Mouse (Mus musculus): ENCODE results near the gene Hoxd3.

Gene Hoxd3

DNA sequence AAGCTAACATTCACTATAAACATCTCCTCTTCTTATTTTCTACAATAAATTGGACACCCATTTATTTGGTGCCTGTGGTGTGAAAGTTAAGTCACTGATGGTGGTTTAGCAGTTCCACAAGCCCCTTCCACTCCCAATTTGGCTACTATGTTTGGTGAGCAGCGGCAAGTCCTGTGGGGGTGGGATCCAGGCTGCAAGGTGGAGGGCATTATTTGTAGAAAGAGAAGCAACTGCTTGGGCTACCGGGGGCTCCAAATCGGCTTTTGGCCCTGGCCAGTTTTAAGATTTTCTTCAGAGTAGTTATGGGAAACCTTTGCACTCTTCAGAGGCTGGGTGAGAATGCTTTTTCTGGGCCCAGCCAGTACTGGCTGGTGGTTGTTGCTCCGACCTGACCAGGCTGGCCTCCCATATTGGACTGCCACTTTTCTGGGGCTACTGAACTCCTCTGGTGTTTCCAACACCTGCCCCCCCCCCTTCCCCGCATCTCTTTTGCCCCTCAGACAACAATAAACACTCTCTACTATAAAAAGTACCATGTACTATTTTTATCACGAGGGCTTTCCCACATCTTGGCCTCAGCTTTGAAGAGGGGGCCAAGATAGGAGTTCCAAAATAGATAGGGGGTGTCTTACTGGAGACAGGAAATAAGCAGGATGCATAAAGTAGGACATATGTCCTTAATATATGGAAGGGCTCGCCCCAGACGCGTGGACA is 20.2 kb downstream of the Hoxd3 start:
- no peak for DNase-seq

DNA sequence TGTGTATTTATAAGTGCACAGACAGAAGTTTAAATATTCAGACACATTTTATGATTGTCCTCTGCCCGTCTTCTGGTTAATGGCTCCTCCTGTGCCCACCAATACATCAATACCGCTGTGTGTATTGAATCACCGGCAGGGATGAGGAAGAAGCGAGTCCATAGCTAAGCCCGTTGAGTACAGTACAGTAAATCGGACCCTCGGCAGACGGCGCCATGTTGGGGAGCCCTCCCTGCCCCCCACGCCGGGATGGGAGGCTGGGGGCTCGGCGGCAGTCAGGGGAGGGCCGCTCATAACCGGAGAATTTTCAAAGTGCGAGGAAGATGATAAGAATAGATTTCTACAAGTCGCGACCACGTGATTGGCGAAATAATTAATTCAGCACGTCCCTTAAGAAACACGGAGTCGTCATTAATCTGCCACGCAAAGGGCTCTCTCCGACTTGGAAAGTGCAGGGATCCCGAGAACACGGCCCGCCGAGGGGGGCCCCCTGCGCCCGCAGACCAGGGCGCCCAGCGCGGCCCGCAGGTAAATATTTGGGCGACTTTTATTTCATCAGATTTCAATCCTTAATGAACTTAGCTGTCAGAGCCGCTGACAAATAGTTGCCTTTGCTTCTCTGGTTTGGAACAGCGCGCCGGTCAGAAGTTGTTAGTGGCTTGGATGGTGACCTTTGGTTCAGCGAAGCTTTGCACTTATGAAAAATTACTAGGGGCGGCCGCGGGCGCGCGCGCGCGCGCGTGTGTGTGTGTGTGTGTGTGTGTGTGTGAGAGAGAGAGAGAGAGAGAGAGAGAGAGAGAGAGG is 21.0 kb downstream of the Hoxd3 start:
- no peak for DNase-seq

DNA sequence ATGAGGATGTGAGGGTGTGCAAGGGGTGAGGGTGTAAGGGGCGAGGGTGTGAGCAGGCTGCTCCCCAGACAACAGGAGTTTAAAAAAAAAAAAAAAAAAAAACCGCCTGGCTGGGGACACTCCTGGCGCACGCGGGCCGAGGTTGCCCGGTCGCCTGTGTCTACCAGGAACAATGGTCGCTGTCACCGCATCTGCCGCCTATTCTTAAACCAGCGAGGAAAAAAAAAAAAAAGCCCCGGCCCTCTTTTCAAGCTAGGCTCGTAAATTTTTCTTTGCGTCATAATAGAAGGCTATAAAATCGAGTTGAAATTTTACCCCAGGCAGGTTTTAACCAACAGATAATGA is 21.6 kb downstream of the Hoxd3 start:
- no peak for DNase-seq

DNA sequence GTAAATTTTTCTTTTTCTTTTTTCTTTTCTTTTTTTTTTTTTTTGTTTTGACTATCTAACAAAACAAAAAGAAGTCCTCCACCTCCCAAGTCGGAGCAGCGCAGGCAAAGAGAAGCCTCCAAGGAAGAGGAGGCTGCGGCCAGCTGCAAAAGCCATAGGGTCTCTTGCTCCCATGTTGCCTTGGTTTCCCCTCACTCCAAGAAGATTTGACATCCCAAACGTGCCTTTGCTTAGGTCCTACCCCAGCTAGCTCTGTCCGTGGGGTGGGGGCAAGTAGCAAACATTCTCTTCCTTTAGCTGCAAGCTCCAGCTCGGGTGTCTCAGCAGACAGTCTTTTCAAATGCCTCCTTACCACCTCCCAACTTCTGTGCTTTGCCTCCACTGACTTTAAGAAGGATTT is 22.0 kb downstream of the Hoxd3 start:
- DNase-seq = no peak

DNA sequence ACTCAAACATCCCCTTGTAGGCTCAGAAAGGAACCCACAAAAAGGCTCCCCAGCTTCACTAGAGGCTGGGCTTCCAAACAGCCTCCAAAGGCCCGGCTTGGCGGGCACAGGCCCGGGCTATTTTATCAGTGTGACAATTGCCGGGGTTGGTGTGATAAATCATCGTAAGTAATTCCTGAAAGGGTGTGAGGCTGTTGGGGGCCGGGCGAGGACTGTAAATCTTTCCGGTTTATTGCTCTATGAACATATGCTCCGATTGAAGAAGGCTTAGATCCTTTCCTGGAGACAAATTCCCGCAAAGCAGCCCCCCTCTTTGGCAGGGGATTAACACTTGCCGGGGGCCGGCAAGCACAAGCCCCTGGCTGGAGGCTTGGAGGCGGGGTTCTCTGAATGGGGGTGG is 22.7 kb downstream of the Hoxd3 start:
- DNase-seq = no peak

DNA sequence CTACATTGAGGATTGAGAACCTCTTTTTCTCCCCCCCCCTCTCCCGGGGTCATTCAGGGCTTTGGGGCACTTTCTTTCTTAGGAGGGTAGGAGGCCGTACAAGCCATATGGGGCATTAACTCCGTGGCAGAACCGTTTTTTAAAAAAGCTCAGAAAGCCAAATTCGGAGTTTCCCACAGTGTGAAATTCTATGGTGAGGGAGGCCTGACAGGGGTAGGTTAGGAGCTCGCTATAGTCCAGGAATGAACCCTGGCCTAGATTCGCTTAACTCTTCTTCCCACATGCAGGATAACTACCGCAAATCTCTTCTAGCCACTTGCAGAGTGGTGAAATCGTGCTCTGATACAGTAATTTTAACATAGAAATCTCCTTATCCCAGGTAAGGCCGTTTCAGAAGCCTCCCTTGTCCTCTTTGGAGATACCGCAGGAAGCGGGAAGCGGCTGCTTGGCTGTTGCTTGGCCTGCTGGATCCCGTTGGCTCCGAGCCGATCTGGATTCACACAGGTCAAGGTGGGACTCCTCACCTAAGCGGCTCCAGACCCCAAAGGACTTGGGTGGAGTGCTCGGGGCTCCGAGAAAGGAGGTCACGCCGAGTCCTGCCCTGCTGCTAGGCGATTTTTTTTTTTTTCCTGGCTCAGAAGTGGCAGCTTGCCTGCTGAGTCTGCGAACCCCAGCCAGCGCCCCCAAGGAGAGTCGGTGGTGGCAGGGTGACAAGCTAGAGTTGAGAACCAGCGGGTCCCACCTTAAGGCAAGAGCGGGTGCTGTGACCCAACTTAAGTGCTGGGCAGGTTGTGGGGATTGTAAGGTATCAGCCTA is 23.5 kb downstream of the Hoxd3 start:
- DNase-seq = no peak

DNA sequence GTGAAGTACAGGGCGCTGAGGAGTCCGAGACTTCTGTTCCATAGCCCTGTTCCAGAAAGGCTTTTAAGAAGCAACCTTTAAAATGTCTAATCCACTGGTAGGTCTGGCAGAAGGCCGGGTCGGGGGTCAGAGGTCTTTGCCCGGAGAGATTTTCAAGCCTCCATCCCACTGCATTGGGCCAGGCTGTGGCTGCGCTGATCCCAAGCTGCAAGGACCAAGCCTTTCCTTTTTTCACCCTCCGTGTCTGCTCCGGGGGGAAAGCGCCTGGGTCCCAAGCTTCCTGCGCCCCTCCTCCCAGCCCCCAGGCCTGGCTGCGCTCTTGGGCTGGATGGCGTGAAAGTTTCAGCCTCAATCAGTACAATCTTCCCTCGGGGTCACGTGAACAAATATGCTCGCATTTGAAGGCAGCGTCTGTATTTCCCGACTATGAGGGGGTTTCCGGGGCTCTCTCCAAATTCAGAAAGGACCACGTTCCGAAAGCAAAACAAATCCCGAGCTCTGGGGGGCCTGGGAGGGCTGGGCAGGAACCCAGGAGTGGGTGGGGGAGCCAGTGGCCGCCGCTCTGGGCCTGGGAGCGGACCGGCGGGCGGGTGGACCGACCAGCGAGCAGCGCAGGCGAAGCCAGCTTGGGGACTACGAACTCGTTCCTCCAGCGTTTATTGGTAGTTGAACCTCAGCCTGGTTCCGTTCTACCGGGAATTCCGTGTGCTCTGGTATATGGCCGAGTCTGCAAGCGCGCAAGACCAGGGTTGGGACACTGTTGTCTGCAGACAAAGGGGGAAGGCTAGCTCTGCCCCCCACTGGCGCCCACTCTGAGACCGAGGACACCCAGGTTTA is 24.3 kb downstream of the Hoxd3 start:
- no peak for DNase-seq

DNA sequence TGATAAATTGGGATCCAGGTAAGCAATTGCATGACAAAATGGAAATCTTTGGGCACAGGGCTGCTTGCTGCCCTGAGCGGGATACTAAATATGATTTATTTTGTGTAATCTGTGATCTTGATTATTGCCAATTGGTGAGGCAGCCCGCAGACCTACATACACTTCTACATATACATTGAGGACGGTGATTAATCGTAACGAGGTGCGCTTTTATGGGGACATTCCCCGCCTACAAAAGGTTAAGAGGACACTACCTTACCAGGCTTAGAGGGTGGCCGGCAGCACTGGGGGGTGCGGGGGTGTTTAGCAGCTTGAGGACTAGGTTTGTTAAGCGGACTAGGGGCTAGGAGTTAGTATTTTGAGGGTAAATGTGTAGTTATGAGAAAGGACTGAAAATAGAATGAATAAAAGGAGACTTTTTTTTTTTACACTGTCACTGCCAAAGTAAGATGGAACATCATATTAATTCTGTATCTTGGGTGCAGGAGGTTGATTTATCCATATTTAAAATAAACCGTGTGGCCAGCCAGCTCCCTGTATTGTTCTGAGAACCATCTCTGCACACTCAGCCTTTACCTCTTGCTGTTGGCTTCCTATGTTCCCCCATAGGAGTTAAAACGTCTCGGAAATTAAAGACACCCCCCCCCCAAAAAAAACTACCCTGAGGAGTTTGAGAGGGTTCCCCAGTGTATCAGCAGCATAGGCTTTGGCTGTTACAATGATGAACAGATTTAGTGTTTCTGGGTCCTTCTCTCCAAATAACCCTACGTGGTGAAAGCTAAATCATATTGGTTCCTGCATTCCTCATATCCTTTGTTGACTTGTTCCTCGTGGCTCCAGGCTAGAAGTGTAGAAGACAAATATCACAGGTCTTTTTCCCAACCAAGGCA is 25.2 kb downstream of the Hoxd3 start:
- no peak for DNase-seq

DNA sequence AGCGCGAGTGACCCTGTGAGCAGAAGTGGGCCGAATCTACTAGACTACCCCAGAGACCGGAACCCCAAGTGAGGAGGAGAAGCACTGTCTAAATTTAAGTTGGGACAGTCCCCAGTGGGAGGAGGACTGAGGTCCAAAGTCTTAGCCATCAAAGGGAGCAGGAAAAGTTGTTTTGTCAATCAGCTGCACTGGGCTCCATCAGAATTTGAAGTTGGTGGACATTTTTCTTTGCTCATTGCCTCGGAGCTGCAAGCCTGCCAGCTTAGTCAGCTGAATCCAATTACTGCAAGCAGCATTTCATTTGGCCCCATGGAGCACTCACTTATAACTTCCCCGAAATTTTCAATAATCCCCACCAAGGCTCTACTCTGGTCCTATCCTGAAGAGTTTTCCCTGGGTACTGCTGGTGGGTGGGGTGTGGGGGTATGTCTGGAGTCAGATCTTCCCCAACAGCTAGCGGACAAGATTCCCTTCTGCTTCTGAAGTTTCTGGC is 25.9 kb downstream of the Hoxd3 start:
- DNase-seq = no peak

DNA sequence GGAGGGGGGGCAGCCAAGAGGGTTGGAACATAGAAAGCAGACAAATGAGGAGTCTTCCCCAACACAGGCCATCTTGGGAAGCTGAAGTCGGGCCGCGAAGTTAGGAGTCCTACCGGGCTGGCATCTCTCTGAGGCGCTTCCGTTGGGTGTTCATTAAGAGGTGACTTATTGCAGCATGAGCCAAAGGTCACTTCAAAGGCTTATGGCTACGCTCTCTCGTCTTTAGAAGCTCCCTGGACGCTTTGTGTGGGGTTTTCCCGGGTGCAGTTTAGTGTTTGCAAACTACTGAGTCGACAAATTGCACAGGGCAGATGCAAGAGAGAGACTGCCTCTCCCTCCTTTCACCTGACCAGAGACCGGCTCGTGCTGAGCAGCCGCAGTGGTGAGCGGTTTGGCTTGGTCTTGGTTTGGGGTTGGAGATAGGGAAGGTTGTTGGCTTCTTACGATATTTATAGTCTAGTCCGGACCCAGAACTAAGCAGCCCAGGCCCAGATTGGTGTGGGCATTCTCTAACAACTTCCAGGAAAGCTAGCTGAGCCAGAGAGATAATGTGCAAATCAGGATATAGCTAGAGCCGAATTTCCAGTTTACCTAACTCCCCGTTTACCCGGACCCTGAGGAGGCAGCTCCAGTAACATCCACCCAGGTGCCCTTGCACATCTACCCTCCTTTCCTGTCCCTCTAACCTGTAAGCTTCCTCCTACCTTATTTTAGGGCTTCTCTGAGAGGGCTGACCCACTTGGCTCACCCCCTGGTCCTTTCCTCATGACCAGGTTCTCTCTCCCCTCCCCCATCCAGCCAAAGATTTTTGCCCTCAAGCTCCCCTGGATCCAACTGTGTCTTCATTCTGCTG is 27.1 kb downstream of the Hoxd3 start:
- DNase-seq = no peak

DNA sequence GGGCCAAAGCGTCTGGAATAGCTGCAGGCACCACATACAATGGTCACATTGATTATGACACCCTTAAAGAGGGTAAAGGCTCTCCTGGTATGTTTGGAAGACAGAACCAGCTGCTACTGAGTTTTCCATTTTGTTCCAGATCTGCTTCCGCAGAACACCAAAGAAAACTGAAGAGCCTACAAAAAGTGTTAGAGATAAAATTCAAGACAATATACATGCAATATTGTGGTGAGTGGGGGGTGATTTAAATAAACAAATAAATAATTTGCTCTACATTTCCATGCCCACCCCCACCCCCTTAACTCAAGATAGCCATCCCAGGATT is 27.7 kb downstream of the Hoxd3 start:
- no peak for DNase-seq

DNA sequence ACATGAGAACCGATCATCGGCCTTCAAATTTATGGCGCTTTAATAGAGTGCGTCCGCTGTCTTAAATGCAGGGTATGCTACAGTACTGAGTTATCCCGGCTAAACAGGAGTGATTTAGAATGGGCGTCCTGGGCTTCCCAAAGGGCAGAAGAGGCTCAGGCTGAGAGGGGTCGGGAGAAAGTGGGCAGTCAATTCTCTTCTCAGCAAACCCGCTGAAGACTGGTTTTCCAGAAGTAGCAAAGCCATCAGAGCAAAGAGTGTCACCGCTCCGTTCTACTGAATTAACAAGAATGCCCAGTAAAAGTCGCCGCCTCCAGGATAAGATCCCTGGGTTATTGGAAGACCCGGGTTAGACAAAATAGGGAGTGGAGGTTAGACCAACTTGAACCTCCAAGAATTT is 28.1 kb downstream of the Hoxd3 start:
- DNase-seq = no peak

DNA sequence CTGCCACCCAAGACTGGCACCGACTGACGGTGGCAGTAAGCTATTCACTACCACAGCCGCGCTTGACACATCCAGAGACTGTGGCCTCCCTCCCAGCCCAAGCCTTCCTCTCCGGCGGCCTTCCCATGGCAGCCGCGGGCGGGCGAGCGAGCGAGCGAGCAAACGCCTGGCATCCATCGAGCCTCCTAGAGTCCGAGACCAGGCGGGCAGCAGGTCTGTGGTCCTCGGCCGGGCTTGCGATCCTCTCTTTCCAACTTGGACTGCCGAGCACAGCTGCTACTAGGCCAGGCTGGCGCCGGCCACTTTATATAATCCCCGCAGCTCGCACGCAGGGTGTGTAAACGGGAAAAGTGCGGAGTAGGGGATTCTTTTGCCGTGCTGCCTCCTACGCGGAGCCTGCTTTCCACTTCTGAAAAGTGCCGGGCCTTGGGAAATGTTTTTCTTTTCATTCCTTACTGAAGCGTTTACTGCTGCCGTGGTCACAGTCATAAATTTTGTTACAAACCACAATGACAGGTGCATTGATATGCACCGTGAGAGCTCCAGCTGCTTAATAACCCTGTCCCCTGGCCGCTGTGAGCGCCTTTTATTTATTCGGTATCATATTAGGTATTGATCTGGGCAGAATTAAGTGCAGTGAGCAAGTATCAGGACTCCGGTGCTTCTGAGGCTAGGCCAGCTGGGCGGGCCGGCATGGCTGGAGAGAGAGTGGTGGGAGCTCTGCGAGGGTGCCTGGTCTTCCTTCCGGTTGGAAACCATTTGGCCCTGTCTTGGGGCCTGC is 28.8 kb downstream of the Hoxd3 start:
- no peak for DNase-seq

DNA sequence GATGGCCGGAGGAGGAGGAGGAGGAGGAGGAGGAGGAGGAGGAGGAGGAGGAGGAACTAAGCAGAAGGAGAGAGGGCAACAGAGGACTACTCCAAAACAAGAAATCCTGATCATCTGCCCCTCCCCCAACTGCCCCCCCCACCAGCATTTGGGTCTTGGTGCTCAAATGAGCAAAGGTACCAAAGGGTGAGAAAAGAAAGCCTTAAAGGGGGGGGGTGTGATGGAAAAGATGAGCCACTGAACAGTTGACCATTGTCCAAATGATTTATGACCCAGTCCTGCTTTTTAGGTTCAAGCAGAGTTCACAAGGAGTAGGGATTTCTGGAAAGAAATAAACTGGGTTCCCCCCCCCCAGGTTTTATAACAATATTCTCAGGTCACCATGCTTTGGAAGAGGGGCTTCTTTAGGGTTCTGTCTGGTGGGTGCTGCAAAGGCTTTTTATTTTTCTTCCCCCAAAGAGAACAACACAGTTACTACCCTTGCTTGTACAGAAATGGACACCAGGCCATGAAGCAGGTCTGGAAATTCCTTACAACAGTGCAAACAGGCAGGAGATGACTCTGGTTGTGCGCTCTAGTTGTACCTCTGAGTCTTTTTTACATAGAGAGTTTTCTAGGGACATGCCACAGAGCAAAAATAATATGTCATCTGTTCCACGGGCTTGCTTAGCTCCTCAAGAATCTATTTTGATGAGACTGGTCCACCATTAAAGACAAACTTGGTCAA is 29.7 kb downstream of the Hoxd3 start:
- DNase-seq = no peak

DNA sequence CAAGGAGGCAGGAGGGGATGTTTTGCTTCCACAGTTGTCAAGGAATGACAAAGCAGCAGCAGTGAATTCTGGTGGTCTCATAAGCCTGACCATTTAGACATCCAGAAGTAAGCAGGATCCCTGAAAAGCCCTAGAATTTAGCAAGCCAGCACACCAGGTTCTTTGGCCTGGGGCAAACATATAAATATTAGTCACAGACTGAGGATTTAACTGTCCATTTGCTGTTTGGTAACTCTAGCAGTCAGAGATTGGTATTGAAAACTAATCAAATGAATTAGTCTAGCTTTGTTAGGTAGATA is 30.2 kb downstream of the Hoxd3 start:
- no peak for DNase-seq

DNA sequence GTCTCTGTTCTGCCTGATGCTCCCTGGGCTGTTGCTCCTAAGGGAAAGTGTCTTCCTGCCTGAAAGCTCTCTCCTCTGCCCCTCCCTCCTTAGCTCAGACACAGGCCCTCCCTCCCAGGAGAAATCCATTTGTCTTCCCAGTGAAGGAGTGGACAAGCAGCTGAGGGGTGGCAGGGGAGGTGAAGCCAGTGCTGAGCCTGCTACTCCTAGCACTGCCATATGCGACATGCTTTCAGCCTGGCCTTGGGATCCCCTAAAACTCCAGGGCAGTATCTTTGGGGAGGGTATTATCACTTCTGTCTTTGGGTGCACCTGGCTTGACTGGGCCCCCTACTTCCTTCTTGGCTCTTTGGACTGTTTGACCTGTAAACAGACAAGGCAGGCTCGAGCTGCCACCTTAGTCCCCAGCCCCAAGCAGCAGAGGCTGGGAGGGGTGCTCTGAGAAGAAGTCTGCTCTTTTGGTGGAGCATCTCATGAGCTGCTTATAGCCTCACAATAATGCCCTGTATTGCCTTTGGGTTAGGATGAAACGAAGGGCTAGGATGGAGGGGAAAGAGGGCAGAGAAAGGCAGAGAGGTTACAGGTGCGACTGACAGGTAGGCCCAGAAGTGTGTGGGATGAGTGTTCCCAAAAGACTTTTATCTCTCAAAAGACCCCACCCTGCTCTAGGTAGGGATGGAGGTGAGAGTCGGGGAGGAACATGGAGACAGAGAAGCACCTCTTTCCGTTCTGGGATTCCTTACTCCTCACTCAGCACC is 34.0 kb downstream of the Hoxd3 start:
- DNase-seq = no peak

DNA sequence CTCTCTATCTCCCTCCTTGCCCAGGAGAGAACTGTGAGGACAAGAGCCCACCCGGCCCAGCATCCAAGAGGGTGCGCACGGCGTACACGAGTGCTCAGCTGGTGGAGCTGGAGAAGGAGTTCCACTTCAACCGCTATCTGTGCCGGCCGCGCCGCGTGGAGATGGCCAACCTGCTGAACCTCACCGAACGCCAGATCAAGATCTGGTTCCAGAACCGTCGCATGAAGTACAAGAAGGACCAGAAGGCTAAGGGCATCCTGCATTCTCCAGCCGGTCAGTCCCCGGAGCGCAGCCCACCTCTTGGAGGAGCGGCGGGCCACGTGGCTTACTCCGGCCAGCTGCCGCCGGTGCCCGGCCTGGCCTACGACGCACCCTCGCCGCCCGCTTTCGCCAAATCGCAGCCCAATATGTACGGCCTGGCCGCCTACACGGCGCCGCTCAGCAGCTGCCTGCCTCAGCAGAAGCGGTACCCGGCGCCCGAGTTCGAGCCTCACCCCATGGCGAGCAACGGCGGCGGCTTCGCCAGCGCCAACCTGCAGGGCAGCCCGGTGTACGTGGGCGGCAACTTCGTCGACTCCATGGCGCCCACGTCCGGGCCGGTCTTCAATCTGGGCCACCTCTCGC is 34.7 kb downstream of the Hoxd3 start:
- DNase-seq = no peak

DNA sequence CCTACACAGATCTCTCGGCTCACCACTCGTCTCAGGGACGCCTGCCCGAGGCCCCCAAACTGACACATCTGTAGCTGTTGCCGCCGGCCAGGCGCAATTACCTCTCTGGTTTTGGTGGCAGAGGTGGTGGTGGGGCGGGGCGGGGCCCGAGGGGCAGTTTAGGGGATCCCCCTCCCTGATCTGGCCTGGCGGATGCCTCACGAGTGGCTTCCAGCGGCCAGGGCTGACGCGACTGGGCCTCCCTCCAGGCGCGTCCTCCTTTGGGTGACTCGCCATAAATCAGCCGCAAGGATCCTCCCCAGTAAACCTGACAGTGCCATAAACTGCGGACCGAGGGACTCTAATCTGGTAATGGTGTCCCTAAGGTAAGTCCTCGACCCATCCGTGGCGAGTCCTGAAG is 35.3 kb downstream of the Hoxd3 start:
- DNase-seq = no peak

Data from thymus, postnatal 14 days (tissue).